Mouse (Mus musculus) neural tube, postnatal 0 days (tissue): ENCODE measurements around the gene Ucn. TPM values are rescaled to one million over a fixed set of nuclear protein-coding genes. Genes with fewer than 3 reads are reported as not detected.

Source experiments
- polyA plus RNA-seq: library from polyadenylated mRNA; unstranded; fragments of >200 nt; fragmentation: Nextera tagmentation; extraction: Ambion mirVana; gene quantifications from 2 replicates; pipeline ENCODE4 v1.2.1, GENCODE M21; 2015

The Ucn gene
- polyA plus RNA-seq: 3.7 and 4.7 TPM in 2 replicates

GRCm38 (mm10) chr5:31138241-31138967 is at the start of gene Ucn:
TSS of gene Ucn (minus strand) at chr5:31138829.

GRCm38 (mm10) chr5:31179766-31180630 is 41.4 kb upstream of the Ucn start, which contains the start of the genes Gm29609 and Gtf3c2:
TSS of gene Gm29609 (minus strand) at chr5:31179911.
TSS of gene Gtf3c2 (minus strand) at chr5:31180144.

GRCm38 (mm10) chr5:31154152-31154553 is 15.5 kb upstream of the Ucn start, which contains the start of gene Mpv17:
TSS of gene Mpv17 (minus strand) at chr5:31154251.

GRCm38 (mm10) chr5:31116354-31116753 is 22.3 kb downstream of the Ucn start, which contains the start of gene Trim54:
TSS of gene Trim54 (plus strand) at chr5:31116712.

GRCm38 (mm10) chr5:31108000-31108490 is 30.6 kb downstream of the Ucn start, which contains the start of gene Slc30a3:
TSS of gene Slc30a3 (minus strand) at chr5:31108237.

GRCm38 (mm10) chr5:31105814-31106335 is 32.8 kb downstream of the Ucn start, which contains the start of gene Dnajc5g:
TSS of gene Dnajc5g (plus strand) at chr5:31106285.

Other genes starting within 250 kb of the Ucn start
- gene Ost4, start 231.0 kb downstream of the Ucn start, polyA plus RNA-seq: 250 and 253 TPM in 2 replicates
- 14.0 and 15.6 TPM in 2 replicates for gene Emilin1, start 225.4 kb downstream of the Ucn start, polyA plus RNA-seq
- gene Khk, start 217.4 kb downstream of the Ucn start, polyA plus RNA-seq: 18.3 and 18.8 TPM in 2 replicates
- gene Cgref1, start 193.2 kb downstream of the Ucn start, polyA plus RNA-seq: 92.9 and 96.7 TPM in 2 replicates
- 104 and 109 TPM in 2 replicates for gene Preb, start 178.5 kb downstream of the Ucn start, polyA plus RNA-seq
- 0.05 and 0.10 TPM in 2 replicates for gene Tcf23, start 170.2 kb downstream of the Ucn start, polyA plus RNA-seq
- gene Atraid, start 90.5 kb downstream of the Ucn start, polyA plus RNA-seq: 231 and 250 TPM in 2 replicates
- 18.0 and 20.8 TPM in 2 replicates for gene Slc5a6, start 89.9 kb downstream of the Ucn start, polyA plus RNA-seq
- 6.8 and 8.6 TPM in 2 replicates for gene Cad, start 84.0 kb downstream of the Ucn start, polyA plus RNA-seq
- gene Dnajc5g, start 32.5 kb downstream of the Ucn start, polyA plus RNA-seq: not detected in 2 replicates
- 55.6 and 64.5 TPM in 2 replicates for gene Slc30a3, start 30.6 kb downstream of the Ucn start, polyA plus RNA-seq
- 0.15 and 0.41 TPM in 2 replicates for gene Trim54, start 22.1 kb downstream of the Ucn start, polyA plus RNA-seq
- 53.5 and 60.8 TPM in 2 replicates for gene Mpv17, start 15.4 kb upstream of the Ucn start, polyA plus RNA-seq
- 1.1 and 2.2 TPM in 2 replicates for gene Gm29609, start 41.1 kb upstream of the Ucn start, polyA plus RNA-seq
- 34.0 and 42.3 TPM in 2 replicates for gene Gtf3c2, start 41.3 kb upstream of the Ucn start, polyA plus RNA-seq
- 101 and 105 TPM in 2 replicates for gene Snx17, start 54.4 kb upstream of the Ucn start, polyA plus RNA-seq
- 74.3 and 83.1 TPM in 2 replicates for gene Eif2b4, start 54.6 kb upstream of the Ucn start, polyA plus RNA-seq
- 15.1 and 15.4 TPM in 2 replicates for gene Zfp513, start 63.5 kb upstream of the Ucn start, polyA plus RNA-seq
- gene Ppm1g, start 81.9 kb upstream of the Ucn start, polyA plus RNA-seq: 138 and 151 TPM in 2 replicates
- gene Nrbp1, start 102.0 kb upstream of the Ucn start, polyA plus RNA-seq: 131 and 147 TPM in 2 replicates
- 0.93 and 1.6 TPM in 2 replicates for gene Gm9970, start 102.4 kb upstream of the Ucn start, polyA plus RNA-seq
- 4.7 and 5.5 TPM in 2 replicates for gene Krtcap3, start 112.9 kb upstream of the Ucn start, polyA plus RNA-seq
- 21.7 and 24.5 TPM in 2 replicates for gene Ift172, start 152.3 kb upstream of the Ucn start, polyA plus RNA-seq
- gene Fndc4, start 157.3 kb upstream of the Ucn start, polyA plus RNA-seq: 165 and 168 TPM in 2 replicates
- 0.32 and 0.43 TPM in 2 replicates for gene Gckr, start 158.6 kb upstream of the Ucn start, polyA plus RNA-seq